Mouse (Mus musculus) liver, embryonic 14.5 days (tissue): ENCODE measurements around the gene Slx1b.

Source experiments
- CTCF ChIP-seq: IDR thresholded peaks from 2 replicates; pipeline ENCODE4 v1.5.1; 2016; ENCODE audit warnings: antibody characterized with exemption, low read depth, control low read depth
- EP300 ChIP-seq: IDR thresholded peaks from 2 replicates; pipeline ENCODE4 v1.6.1; 2016; ENCODE audit warnings: antibody characterized with exemption, low read depth

DNA sequence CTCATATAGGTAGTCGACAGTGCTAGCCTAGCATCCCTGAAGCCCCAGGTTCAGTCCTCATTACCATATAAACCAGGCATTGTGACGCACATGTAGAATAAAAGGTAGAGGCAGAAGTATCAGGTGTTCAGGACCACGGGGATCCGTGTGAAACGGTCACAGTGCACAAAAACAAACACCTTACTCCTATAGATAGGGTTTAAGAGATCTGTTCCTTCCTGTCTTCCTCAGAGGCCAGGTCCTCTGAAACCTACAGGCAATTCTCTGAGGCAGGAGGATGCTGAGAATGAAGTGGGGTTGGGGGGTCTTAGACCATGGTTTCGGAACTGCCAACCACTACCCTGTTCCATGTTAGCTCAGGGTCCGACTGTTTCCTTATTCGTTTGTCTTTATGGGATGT is 2.3 kb upstream of the Slx1b start:
- TF ChIP-seq CTCF: no peak
- no peak for TF ChIP-seq EP300
